Mouse (Mus musculus): Measurements from ENCODE around the gene Gm14569. TPM values are rescaled to one million over a fixed set of nuclear protein-coding genes. Genes with fewer than 3 reads are reported as not detected.

Gene Gm14569
- polyA plus RNA-seq, 1 experiment = under 0.01 TPM

DNA sequence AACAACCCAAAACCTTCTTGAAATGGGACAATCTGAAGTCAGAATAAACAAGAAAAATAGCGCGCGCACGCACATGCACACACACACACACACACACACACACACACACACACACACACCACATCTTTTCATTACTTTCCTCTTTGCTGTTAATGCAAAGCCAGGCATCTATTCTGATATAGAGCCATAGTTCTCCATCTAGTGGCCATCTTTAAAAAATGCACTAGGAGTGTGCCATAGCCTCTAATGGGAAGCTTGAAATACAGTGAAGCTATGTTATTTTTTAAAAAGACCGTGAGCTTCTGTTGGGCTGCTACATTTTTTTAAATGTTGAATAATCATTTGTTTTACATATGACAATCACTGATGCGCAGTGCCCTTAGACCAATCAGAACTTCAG, 98.4 kb downstream of the Gm14569 start:
- Histone ChIP-seq H3ac (ENCODE audit: control insufficient read depth, insufficient read length, low read depth) (no peak overlapping the region), H3K4me3 (ENCODE audit: insufficient read depth, poor library complexity, severe bottlenecking) (no peak overlapping the region), H3K36me3 (ENCODE audit: control insufficient read depth, insufficient read depth) (no peaks in the 10 kb centered on the region), H3K79me2 (ENCODE audit: control insufficient read depth, insufficient read depth) (no peaks in the 10 kb centered on the region), H3K79me3 (ENCODE audit: low read depth) (no peaks in the 10 kb centered on the region), H3K27me3 (ENCODE audit: control insufficient read depth, insufficient read depth, insufficient read length) (no peaks in the 10 kb centered on the region)
- TF ChIP-seq USF1 (IDR thresholded peaks at IDR 0.05; ENCODE audit: low read depth) (no peak), MYOG (IDR thresholded peaks at IDR 0.05; ENCODE audit: control insufficient read depth, extremely low read depth, insufficient read length) (no peak), FOSL1 (IDR thresholded peaks at IDR 0.05; ENCODE audit: insufficient read depth, low read length, poor library complexity, severe bottlenecking) (no peak), CTCF (IDR thresholded peaks at IDR 0.05; ENCODE audit: control insufficient read depth, insufficient read depth, insufficient read length) (no peak), MYOD1 (IDR thresholded peaks at IDR 0.05; ENCODE audit: control insufficient read depth, insufficient read length, low read depth) (no peak), CEBPB (IDR thresholded peaks at IDR 0.05; ENCODE audit: low read depth) (no peak), MAX (IDR thresholded peaks at IDR 0.05) (no peak)

DNA sequence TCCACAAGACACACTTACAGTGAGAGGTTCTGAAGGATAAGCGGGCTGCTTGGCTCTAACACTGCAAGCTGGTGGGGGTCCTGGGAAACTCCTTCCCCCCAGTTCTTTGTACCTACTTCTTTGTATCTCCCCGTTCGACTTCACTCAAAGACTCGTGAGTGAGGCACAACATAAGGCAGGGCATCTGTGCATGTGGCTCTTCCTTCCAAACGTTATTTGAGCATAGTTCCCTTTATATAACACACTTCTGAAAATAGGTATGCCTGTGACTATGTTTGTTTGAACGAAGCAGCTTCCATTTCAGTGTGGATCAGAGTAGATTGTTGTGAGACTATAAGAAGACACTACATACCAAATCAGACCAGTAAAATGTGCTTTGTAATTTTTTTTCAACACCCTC, 99.0 kb downstream of the Gm14569 start:
- Histone ChIP-seq H3K36me3 (ENCODE audit: control insufficient read depth, insufficient read depth) (no peaks in the 10 kb centered on the region), H3K79me3 (ENCODE audit: low read depth) (no peaks in the 10 kb centered on the region), H3K79me2 (ENCODE audit: control insufficient read depth, insufficient read depth) (no peaks in the 10 kb centered on the region), H3K27me3 (ENCODE audit: control insufficient read depth, insufficient read depth, insufficient read length) (no peaks in the 10 kb centered on the region), H3ac (ENCODE audit: control insufficient read depth, insufficient read length, low read depth) (no peak overlapping the region), H3K4me3 (ENCODE audit: insufficient read depth, poor library complexity, severe bottlenecking) (no peak overlapping the region)
- TF ChIP-seq MYOD1 (IDR thresholded peaks at IDR 0.05; ENCODE audit: control insufficient read depth, insufficient read length, low read depth) (no peak), CTCF (IDR thresholded peaks at IDR 0.05; ENCODE audit: control insufficient read depth, insufficient read depth, insufficient read length) (no peak), USF1 (IDR thresholded peaks at IDR 0.05; ENCODE audit: low read depth) (no peak)

DNA sequence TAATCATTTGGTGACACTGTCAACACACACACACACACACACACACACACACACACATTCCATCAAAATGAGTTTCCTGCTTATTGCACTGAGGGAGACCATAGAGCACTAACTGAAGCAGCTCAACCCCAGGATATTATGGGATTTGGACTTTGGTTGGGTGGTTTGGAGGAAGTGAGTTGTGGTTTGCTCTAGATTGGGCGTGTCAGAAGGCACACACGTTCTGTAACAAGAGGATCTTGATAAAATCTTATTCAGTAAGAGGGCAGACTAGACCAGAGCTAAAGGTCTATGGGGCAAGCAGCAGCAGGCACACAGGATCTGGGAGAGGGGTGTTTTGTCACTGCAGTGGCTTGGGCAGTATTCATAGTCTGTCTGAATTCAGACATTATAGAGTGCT, 101.1 kb downstream of the Gm14569 start:
- Histone ChIP-seq H3K4me3 (ENCODE audit: insufficient read depth, poor library complexity, severe bottlenecking) (no peak overlapping the region), H3K79me2 (ENCODE audit: control insufficient read depth, insufficient read depth) (no peaks in the 10 kb centered on the region), H3K36me3 (ENCODE audit: control insufficient read depth, insufficient read depth) (no peaks in the 10 kb centered on the region), H3K27me3 (ENCODE audit: control insufficient read depth, insufficient read depth, insufficient read length) (no peaks in the 10 kb centered on the region), H3K79me3 (ENCODE audit: low read depth) (no peaks in the 10 kb centered on the region), H3ac (ENCODE audit: control insufficient read depth, insufficient read length, low read depth) (no peak overlapping the region)
- TF ChIP-seq MAX (IDR thresholded peaks at IDR 0.05) (no peak), USF1 (IDR thresholded peaks at IDR 0.05; ENCODE audit: low read depth) (no peak), CEBPB (IDR thresholded peaks at IDR 0.05; ENCODE audit: low read depth) (no peak), MYOD1 (IDR thresholded peaks at IDR 0.05; ENCODE audit: control insufficient read depth, insufficient read length, low read depth) (no peak), FOSL1 (IDR thresholded peaks at IDR 0.05; ENCODE audit: insufficient read depth, low read length, poor library complexity, severe bottlenecking) (no peak), CTCF (IDR thresholded peaks at IDR 0.05; ENCODE audit: control insufficient read depth, insufficient read depth, insufficient read length) (no peak)

DNA sequence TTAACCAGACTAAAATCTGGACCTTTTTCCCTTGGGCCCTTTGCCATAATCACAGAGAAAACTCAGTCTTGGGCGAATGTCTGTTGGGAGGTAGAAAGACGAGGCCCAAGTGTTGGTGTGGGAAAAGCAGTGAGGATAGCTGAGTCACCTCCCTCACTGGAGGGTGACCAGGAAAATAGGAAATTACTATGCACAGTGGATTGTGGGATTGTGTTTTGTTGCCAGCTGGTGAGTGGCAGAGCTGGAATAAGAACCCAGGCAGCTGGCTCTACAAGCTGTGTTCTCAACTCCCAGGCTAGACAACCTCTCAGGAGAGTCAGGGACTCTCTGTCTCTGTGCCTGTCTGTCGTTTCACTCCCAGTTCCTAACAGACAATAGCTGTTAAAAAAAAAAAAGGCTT, 101.7 kb downstream of the Gm14569 start:
- no peaks in the 10 kb centered on the region for H3K36me3 ChIP-seq (ENCODE audit: control insufficient read depth, insufficient read depth)
- H3ac ChIP-seq (ENCODE audit: control insufficient read depth, insufficient read length, low read depth) = no peak overlapping the region
- TF ChIP-seq MYOG (IDR thresholded peaks at IDR 0.05; ENCODE audit: control insufficient read depth, extremely low read depth, insufficient read length) (no peak), USF1 (IDR thresholded peaks at IDR 0.05; ENCODE audit: low read depth) (no peak), FOSL1 (IDR thresholded peaks at IDR 0.05; ENCODE audit: insufficient read depth, low read length, poor library complexity, severe bottlenecking) (no peak), CTCF (IDR thresholded peaks at IDR 0.05; ENCODE audit: control insufficient read depth, insufficient read depth, insufficient read length) (no peak), MAX (IDR thresholded peaks at IDR 0.05) (no peak), CEBPB (IDR thresholded peaks at IDR 0.05; ENCODE audit: low read depth) (no peak), MYOD1 (IDR thresholded peaks at IDR 0.05; ENCODE audit: control insufficient read depth, insufficient read length, low read depth) (no peak)
- H3K4me3 ChIP-seq (ENCODE audit: insufficient read depth, poor library complexity, severe bottlenecking) = no peak overlapping the region
- no peaks in the 10 kb centered on the region for H3K79me3 ChIP-seq (ENCODE audit: low read depth)
- H3K27me3 ChIP-seq (ENCODE audit: control insufficient read depth, insufficient read depth, insufficient read length) = no peaks in the 10 kb centered on the region
- no peaks in the 10 kb centered on the region for H3K79me2 ChIP-seq (ENCODE audit: control insufficient read depth, insufficient read depth)

DNA sequence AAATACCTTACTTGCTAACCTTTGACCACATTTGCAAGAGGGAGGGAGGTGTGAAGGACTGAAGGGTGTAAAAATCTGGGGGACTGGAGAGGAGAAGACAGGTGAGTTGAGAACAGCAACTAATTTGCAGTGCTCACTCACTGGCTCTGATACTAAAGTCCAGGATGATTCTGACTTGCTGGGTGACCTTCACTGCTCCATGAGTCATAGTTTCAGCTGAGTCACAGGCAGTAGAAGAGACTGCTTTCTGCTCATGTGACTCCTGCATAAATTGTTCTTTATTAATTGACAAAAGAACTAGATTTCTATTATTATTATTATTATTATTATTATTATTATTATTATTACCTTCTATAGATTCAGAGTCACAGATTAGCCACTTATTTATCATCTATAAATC, 106.3 kb downstream of the Gm14569 start:
- TF ChIP-seq MAX (IDR thresholded peaks at IDR 0.05) (no peak), USF1 (IDR thresholded peaks at IDR 0.05; ENCODE audit: low read depth) (peak; percentile 60)
- Histone ChIP-seq H3K4me3 (ENCODE audit: insufficient read depth, poor library complexity, severe bottlenecking) (no peak overlapping the region), H3K79me3 (ENCODE audit: low read depth) (no peaks in the 10 kb centered on the region), H3K27me3 (ENCODE audit: control insufficient read depth, insufficient read depth, insufficient read length) (no peaks in the 10 kb centered on the region), H3ac (ENCODE audit: control insufficient read depth, insufficient read length, low read depth) (no peak overlapping the region), H3K79me2 (ENCODE audit: control insufficient read depth, insufficient read depth) (no peaks in the 10 kb centered on the region), H3K36me3 (ENCODE audit: control insufficient read depth, insufficient read depth) (no peaks in the 10 kb centered on the region)

Small RNA genes lying within 50 kb of the gene (microRNA-seq; reads per million reads assigned to microRNA genes)
- not detected for gene Gm44485 (ENCODE audit: borderline microRNAs expressed)

Other genes with a start within 250 kb of the Gm14569 start
- gene Lonrf3, start 163.5 kb downstream of the Gm14569 start, polyA plus RNA-seq (2012; fragmentation: generic; extraction: Trizol) = 1.8 TPM
- gene Gm6268, start 90.5 kb downstream of the Gm14569 start, polyA plus RNA-seq (2012; fragmentation: generic; extraction: Trizol) = not detected
- gene Pgrmc1, start 106.4 kb upstream of the Gm14569 start, polyA plus RNA-seq (2012; fragmentation: generic; extraction: Trizol) = 76.8 TPM
- 0.25 TPM for gene Akap17b, start 153.6 kb upstream of the Gm14569 start, polyA plus RNA-seq (2012; fragmentation: generic; extraction: Trizol)

Data from C2C12 (cell line).